Mouse (Mus musculus) kidney, adult 18-20 months (tissue): ENCODE measurements around the gene Tbc1d21.

Experiments
- DNase-seq: peaks from one replicate; pipeline ENCODE4 v3.0.0; 2021

The Tbc1d21 gene

DNA sequence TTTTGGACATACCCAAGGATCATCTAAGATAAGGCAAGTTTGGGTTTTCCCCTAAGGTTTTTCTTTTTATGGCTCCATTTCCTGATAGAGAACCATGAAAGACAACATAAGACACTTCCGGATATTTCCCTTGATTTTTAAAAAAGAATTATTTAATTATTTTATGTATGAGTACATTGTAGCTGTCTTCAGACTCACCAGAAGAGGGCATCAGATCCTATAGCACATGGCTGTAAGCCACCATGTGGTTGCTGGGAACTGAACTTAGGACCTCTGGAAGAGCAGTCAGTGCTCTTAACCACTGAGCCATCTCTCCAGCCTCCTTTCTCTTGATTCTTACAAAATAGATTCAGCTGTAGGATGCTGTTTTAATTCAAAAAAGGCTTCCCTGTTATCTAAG lies 28.5 kb downstream of the Tbc1d21 start:
- no peak for DNase-seq

DNA sequence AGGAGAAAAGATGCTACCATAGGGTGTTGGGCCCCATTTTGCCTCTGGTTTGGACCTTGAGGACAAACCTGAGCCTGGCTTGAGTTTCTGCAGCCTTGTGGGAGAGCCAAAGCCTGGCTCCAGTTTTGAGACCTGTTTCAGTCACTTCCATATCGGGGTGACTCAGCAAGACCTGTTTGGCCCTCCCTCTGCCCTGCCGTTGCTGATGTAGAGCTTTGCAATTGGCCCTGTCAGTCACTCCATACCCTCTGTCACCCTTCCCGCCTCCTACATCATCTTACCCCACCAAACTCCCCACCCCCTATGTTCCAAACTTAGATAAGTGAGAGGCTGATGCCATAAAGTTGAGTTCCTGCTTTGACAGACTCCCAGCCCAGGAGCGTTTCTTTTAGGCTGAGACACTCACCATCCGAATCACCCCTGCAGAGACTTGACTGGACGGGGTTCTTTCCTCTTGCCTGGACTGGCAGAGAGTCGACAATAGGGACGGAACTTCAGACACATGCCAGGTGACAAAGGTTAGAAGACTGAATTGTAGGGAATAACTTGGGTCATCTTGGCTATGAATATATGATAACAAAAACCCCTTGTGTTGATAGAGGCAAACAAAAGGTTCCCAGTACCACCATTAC lies 33.5 kb downstream of the Tbc1d21 start:
- DNase-seq, result no peak

DNA sequence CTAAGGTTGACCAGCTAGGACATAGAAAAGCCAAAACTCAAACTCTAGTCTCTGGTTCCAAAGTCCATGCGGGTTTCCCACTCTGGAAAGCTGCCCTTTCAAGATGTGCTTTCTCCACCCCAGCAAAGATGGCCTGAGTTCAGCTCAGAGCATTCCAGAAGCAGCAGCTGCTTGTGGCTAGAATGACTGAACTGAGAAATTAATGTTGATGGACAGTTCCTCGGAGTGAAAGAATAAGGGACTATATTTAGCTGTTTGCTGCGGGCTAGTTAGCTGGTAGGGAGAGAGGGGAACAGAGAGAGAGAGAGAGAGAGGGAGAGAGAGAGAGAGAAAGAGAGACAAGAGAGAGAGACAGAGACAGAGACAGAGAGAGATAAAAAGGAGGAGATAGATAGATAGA lies 39.0 kb downstream of the Tbc1d21 start:
- DNase-seq, result no peak

DNA sequence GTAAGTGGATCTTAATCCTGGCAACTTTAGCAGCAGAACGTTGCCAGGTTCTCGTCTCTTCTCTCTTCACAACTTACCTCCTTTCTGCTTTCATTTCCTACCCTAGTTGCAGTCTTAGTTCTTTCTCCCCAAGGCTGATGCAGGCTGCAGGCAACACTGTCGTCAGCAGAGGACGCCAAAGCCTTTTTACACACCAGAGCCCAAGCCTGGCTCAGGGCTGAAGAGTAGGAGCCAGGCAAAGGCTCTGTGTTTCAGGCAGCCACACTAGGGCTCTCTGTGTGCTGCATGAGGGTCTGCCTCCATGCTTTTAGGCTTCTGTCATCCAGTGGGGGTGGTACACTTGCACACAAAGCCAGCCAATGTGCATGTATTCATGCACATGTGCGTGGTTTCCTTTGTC lies 40.0 kb downstream of the Tbc1d21 start:
- no peak for DNase-seq

DNA sequence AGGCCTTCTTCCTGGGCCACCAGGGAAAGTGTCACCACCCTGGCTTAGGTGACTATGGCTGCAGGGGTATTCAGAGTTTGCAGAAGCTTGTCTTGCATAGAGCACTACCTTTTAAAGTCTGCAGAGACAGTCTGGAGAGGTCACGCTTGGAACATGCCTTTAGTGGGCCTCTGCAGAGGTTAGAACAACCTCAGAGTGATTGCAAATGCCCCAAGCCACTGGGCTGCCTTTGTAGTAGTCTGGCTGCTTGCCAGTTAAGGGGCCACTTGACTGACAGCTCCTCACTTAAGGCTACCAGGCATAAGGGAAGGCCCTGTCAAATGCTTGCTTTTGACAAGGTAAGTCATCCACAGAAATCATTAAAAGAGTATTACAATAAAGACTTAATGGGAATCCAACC lies 42.9 kb downstream of the Tbc1d21 start:
- DNase-seq, result no peak

DNA sequence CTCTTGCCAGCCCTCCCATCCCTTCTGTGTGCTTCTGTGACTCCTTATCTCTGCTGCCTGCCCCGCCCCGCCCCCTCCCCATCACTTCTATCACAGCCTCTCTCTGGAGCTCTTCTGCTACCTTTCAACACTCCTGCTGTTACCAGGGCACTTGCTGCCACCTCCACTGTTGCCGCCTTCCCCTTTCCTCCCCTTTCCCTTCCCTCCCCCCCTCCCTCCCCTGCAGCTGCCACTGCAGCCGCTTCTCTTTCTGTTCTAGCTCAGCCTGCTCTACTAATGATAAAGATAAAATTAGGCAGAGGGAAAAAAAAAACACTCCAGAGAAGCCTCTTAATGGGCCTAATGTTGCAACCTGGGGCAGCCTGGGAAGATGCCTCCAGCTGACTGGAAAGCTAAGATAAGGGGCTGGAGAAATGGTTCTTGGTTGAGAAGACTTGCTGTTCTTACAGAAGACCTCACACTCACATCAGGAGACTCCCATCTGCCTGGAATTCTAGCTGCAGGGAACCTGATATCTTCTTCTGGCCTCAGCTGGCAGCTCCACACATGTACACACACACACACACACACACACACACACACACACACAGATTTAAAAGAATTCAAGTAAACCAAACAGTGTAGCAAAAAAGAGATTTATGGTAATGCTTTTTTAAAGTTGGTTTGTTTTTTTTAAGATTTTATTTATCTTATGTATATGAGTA lies 43.6 kb downstream of the Tbc1d21 start:
- DNase-seq, result no peak

DNA sequence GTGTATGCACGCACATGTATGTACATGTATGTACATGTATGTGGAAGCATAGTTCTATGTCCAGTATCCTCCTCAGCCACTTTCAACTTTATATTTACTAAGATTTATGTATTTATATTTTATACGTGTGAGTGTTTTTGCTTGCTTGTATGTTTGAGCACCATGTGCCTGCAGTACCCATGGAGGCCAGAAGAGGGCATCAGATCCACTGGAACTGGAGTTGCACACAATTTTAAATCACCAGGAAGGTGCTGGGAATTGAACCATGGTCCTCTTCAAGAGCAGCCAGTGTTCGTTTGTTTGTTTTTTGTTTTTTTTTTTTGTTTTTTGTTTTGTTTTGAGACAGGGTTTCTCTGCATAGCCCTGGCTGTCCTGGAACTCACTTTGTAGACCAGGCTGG lies 48.6 kb downstream of the Tbc1d21 start:
- no peak for DNase-seq

DNA sequence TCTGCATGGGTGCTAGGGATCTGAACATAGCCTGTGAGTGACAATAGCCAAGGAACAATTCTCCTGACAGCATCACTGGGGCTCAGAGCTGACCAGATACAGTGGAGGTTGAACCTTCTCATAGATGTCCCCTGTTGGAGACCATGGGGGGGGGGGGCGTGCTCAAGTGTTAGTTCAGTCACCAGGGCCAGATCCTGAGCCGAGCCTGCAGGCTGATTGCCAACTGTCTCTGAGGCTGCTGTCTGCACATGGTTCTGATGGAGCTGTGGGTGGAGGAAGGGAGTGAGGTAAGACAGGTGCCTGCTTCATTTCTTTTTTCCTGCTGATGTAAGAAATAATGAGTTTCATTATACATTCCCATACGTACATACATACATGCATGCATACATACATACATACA lies 51.9 kb downstream of the Tbc1d21 start:
- no peak for DNase-seq

DNA sequence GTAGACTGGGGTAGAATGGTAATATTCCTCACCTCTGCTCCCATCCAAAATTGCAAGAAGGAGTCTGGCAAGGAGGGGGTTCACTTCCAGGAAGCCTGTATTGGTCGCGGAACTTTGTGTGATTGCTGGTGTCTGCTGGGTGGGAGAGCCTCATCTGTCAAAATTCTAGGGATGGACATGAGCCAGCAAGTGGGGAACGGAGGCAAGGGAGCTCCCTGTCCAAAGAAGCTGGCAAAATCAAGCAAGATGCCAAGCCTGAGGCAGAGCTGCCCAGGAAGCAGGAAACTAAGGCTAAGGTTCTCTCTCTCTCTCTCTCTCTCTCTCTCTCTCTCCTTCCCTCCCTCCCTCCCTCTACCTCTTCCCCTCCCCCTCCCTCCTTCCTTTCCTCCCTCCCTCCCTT lies 52.9 kb downstream of the Tbc1d21 start:
- DNase-seq, result no peak

DNA sequence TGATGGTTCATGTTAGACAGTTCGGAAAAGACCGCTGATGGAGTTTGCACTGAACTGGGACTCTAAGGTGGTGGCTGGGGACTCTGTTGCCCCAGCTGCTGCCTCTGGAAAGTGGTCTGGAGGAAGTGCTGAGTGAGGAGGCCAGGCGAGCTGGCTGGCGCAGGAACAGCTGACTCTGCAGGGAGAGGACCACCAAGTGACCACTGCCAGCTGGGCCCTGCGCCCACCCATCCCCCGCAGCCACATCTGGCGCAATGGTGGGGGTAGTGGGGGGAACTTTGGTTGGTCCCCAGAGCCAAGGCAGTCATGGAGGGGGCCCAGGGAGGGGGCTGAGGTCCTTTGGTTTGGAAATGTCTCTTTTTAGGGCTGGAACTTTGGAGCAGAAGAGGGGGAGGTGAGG lies 53.5 kb downstream of the Tbc1d21 start:
- DNase-seq, result no peak

DNA sequence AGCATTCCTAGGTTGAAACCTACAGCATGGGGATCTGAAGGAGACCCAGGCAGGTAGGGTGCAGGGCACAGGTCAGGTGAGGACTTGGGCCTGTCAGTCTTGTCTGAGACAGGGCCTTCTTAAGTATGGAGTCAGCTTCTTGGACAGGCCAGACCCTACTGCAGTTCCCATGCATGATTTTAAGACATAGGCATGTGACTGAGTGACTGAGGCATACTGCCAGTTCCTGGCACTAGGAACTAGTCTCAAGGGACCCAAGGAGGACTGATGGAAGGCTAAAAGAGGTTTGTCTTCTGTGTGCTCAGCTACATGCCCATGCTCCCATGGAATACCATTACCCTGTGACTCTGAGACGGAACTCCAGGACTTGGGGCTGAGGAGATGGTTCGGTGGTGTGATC lies 54.4 kb downstream of the Tbc1d21 start:
- no peak for DNase-seq

DNA sequence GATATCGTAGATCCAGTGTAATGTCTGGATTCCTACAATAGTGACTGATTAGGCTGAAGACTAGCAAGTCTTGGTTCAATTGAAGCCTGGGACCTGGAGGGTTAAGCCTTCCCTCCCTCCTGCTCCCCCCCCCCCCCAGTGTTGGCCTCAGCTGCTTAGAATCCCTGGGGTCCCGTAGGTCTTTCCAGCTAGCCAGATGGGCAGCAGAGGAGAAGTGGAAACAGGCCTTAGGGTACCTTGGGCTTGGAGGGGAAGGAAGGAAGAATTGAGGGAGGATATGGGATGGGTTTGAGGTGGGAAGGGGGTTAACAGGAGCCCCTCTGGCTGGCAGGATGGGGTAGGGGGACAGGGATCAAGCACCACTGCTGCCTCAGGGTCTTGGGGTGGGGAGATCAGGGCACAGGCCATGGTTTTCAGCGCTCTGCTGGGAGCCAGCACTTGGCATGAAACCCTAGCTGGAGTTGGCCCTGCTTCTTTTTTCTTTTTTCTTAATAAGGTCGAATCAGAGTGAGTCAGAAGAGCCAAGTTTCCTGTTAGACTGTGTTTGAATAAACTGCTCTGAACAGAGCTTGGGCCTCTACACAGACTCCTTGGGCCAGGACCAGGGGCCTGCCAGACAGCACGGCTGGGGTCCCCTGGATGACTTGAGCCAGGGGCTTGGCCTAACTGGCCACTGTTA lies 55.4 kb downstream of the Tbc1d21 start:
- DNase-seq, result no peak

DNA sequence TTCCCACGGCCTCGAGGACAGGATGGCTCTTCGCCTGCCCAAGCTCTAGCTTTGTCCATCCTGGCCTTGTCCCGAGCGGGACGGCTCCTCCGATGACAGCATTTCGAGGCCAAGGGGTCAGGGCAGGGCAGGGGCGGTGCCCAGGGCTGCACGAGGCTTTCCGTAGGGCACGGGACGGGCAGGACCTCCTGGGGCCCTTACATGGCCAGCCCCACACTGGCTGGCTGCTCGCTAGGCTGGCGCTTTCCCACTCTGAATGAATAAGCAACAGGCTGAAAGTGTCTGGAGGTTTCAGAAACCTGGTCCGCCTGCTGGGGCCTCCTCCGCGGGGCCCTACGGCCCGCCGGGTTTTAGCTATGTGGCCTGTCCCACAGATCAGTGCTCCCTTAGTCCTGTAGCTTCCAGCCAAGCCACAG lies 57.3 kb downstream of the Tbc1d21 start, which contains the start of gene Loxl1:
Loxl1 (minus strand) TSS at position 243 of the 416 bp plus-strand sequence.
- DNase-seq, result peak; percentile 60

DNA sequence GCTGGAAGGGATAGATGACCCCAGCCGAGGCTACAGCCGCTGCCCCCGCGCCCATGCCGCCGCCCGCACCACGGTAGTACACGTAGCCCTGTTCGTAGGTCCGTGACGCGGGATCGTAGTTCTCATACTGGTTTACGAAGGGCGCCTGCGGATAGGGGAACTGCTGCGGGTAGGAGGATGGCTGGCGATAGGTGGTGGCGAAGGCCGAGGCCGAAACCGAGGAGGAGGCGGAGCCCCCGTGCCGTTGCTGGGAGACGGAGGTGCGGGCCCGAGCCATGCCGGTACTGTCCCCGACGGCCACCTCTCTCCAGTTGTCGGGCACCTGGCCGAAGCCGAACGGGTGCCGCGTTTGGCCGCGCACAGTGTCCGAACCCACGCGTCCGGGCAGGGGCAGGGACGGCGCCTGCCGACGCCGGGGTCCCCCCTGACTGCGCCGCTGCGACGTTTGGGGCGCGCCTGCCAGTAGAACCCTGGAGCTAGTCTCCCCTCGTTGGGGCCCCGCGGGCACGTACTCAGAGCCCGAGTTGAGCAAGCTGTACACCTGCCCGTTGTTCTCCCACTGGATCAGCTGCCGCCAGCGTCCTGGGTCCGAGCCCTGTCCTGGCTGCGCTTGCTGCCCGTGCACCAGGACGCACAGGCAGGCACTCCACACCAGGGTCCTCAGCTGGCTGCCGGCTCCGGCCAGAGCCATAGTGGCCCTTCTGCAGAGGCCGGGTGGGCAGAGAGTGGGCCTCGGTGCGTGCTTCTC lies 57.9 kb downstream of the Tbc1d21 start:
- DNase-seq, result peak; percentile 53

DNA sequence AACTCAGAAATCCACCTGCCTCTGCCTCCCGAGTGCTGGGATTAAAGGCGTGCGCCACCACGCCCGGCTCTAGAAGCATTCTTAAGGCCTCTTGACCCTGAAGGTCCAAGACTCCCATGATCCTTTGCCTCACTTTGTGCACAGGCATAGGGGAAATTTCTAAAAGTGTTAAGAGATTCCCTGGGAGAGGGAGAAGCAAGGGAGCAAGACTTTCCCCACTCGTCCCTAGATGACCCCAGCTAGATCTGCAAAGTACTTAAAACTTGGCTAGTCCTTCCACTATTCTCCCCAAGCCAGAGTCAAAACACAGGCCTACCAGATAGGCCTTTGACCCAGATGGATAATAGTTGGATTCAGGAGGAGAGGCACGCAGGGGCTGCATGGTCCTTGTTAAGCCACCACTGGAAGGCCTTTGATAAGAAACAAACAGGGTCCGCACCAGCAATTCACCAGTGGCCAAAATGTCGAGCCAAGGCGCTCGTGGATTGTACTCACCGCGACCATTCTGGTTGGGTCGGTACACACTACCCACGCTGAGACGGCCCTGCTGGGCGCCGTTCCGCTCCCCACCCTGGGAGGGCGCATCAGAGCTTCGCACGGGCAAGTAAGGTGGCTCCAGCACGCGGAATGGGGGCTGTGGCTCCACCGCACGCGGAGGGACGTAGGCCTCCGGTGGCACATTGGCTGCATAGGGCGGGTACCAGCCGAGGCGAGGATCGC lies 58.9 kb downstream of the Tbc1d21 start:
- DNase-seq, result peak; percentile 35

DNA sequence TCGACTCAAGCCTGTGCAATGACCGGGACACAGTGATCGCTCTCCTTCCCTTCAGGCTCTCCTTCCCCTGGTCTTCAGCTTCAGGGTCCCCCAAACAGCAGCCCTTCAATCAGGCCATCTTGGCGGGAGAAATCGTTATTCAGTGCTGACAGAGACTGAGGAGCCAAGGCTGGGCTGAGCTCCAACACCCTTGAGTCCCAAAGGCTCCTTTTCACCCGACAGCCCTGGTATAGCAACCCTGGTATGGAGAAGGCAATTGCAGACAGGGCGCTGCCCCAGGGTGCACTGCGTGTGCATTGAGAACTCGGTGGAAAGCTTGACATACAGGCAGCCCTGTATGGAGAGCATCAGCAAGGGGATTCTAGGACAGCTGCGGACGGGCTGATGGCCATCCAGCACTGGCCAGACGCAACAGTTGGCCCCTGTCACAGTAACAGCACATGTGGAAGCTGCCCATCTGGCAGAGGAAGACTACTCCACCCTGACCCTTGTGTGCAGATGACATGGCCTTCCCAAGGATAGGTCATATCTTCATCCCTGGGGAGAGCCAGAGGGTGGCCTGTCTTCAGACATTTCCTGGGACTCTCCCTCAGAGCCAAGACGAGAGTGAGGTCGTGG lies 60.1 kb downstream of the Tbc1d21 start:
- DNase-seq, result peak; percentile 36
